Mouse (Mus musculus) ES-Bruce4 (cell line): ENCODE measurements at regions not wholly inside any gene's neighbourhood (a gene's known extent, or its start where the extent isn't known, plus 50 kb on each side); places are given as distances from the start of the nearest gene placed in this dataset.

ENCODE experiments used
- H3K27ac ChIP-seq: 2 replicates; pipeline ENCODE4 v1.5.1; 2012; ENCODE audit warnings: low read length, inconsistent platforms; ENCODE audit not compliant: insufficient read depth
- H3K27me3 ChIP-seq: 2 replicates; pipeline ENCODE4 v1.6.1; 2012; ENCODE audit warnings: mild to moderate bottlenecking, low read length, inconsistent platforms; ENCODE audit not compliant: control insufficient read depth, poor library complexity, insufficient read depth, severe bottlenecking
- H3K36me3 ChIP-seq: 2 replicates; pipeline ENCODE4 v1.6.1; 2012; ENCODE audit warnings: inconsistent platforms, mild to moderate bottlenecking, low read length, moderate library complexity; ENCODE audit not compliant: control insufficient read depth, poor library complexity, insufficient read depth, severe bottlenecking
- H3K4me1 ChIP-seq: one replicate; pipeline ENCODE4 v1.8.1; 2011; ENCODE audit warnings: low read length; ENCODE audit not compliant: control insufficient read depth, insufficient read depth
- H3K4me3 ChIP-seq: 2 replicates; pipeline ENCODE4 v1.5.1; 2011; ENCODE audit warnings: low read depth, mild to moderate bottlenecking, low read length
- H3K9ac ChIP-seq: 2 replicates; pipeline ENCODE4 v1.6.1; 2012; ENCODE audit warnings: low read depth, mild to moderate bottlenecking, inconsistent platforms; ENCODE audit not compliant: poor library complexity, severe bottlenecking
- H3K9me3 ChIP-seq: replicated peaks from 2 replicates; pipeline ENCODE4 v1.6.1; 2012; ENCODE audit warnings: mild to moderate bottlenecking, low read length, inconsistent platforms; ENCODE audit not compliant: control insufficient read depth, poor library complexity, insufficient read depth, severe bottlenecking
- CTCF ChIP-seq: IDR thresholded peaks from one replicate; pipeline ENCODE4 v1.8.1; 2011; ENCODE audit warnings: low read depth, low read length
- EP300 ChIP-seq: IDR thresholded peaks from 2 replicates; pipeline ENCODE4 v1.6.1; 2011; ENCODE audit warnings: low read depth, low read length; ENCODE audit not compliant: insufficient read depth
- POLR2A ChIP-seq: IDR thresholded peaks from one replicate; pipeline ENCODE4 v1.8.1; 2011; ENCODE audit warnings: low read length; ENCODE audit not compliant: insufficient read depth

DNA sequence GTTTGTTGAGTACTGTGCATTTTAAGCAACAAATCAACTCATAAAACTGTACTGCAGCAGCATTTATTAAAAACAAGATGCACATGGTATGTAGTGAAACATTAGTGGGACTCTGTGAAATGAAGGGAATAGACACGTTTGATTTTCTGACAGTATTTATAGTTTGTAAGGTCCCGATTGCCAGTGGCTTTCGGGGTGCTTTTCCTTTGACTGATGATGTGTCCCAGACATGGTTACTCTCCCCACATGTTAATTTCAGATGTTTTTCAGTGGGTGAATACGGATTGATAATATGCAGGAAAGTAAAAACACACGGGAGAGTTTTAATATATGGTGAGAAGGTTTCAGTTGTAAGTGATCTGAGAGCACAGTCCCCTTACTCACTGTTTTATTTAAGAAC lies 115.3 kb upstream of the Frg1 start:
- no peaks in the 10 kb centered on the region for H3K36me3 ChIP-seq
- TF ChIP-seq EP300 (no peak), CTCF (no peak), POLR2A (no peak)
- H3K27me3 ChIP-seq, result peaks cover 2% of the 10 kb centered on the region; the same call in 1 of the 2 replicates
- H3K9me3 ChIP-seq, result no peaks in the 10 kb centered on the region
- H3K27ac ChIP-seq, result no peak overlapping the region
- H3K9ac ChIP-seq, result no peak overlapping the region
- H3K4me3 ChIP-seq, result no peak overlapping the region
- no peaks in the 10 kb centered on the region for H3K4me1 ChIP-seq

DNA sequence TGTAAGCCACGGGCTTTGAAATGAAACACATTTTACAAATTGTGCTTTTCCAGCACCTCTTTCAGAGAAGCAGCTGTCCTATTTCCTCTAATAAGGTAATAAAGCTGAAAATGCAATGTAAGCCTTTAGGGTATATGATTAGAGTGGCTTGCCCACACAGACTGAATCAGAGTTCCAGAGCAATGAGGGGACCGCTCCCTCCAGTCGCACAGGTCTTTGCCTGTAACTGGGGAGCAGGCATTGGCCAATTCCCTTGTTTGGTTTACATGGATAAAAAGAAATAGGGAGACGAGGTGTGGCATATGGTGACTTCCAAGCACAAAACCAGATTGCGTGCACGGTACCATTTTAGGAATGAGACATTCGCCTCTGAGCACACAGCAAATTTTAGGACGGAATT lies 112.7 kb upstream of the Frg1 start:
- Histone ChIP-seq H3K36me3 (no peaks in the 10 kb centered on the region), H3K4me1 (no peaks in the 10 kb centered on the region), H3K4me3 (no peak overlapping the region), H3K27me3 (peaks cover 2% of the 10 kb centered on the region; the same call in 1 of the 2 replicates), H3K9me3 (no peaks in the 10 kb centered on the region), H3K27ac (no peak overlapping the region), H3K9ac (no peak overlapping the region)
- no peak for TF ChIP-seq CTCF
- no peak for TF ChIP-seq EP300
- no peak for TF ChIP-seq POLR2A

DNA sequence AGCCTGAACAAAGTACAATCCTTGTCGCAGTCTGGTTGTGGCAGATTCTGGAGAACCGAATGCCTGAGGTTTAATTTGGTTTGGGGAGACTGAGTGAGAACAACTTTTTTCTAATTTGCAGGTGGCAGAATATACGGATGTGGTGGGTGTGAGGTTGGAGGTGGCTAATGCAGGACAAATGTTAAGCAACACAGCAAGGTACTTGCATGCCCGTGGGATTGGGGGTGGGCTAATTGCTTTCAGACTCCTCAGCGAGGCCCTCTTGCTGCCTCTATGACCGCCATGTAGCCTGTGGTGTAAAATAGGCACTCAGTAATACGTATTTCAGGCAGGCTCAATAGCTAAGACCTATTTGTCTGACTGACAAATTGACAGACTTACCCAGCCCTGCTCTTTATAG lies 109.4 kb upstream of the Frg1 start:
- Histone ChIP-seq H3K36me3 (no peaks in the 10 kb centered on the region), H3K4me1 (no peaks in the 10 kb centered on the region), H3K9ac (no peak overlapping the region), H3K9me3 (no peaks in the 10 kb centered on the region), H3K4me3 (no peak overlapping the region), H3K27me3 (peaks cover 2% of the 10 kb centered on the region; the same call in 1 of the 2 replicates), H3K27ac (no peak overlapping the region)
- TF ChIP-seq POLR2A (no peak), EP300 (no peak), CTCF (no peak)

DNA sequence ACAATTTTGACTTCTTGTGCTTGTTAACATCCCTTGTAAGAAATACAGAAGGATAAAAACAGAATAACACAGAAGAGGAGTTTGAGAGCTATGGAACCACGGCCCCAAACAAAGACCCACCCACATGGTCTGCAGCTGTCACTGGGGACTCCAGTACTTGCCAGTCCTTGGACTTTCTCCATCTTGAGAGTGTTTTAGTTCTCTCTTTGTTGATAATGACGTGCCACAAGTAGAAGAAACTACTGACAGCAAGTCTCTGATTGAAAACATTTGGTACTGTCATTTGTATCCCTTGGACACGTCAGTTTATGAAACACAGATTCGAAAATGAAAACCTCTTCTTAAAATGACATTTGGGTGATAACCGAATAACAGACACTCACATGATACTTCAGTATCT lies 68.3 kb upstream of the Frg1 start:
- Histone ChIP-seq H3K4me1 (no peaks in the 10 kb centered on the region), H3K9me3 (no peaks in the 10 kb centered on the region), H3K27ac (no peak overlapping the region), H3K9ac (no peak overlapping the region), H3K27me3 (no peaks in the 10 kb centered on the region), H3K4me3 (no peak overlapping the region), H3K36me3 (no peaks in the 10 kb centered on the region)
- TF ChIP-seq POLR2A, result no peak
- TF ChIP-seq CTCF, result no peak
- TF ChIP-seq EP300, result no peak

DNA sequence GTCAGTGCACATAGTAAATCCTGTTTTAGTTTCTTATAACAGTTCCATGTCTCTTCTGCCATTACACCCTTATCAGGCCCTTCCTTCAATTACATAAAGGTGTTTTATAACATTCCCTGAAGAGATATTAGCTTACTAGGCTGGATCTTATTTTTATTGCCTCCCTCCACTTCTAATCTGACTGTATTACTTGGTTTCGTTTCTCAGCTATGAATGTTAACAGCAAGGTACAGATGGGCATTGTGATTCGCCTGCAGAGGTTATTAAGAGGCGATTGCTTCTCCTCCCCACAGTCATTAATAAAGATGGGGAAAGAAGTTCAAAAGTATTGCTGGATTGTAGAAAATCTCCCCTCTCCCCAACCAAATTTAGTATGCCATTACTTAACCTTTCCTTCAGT lies 66.4 kb upstream of the Frg1 start:
- Histone ChIP-seq H3K9me3 (no peaks in the 10 kb centered on the region), H3K36me3 (no peaks in the 10 kb centered on the region), H3K27me3 (no peaks in the 10 kb centered on the region), H3K4me1 (no peaks in the 10 kb centered on the region), H3K4me3 (no peak overlapping the region), H3K9ac (no peak overlapping the region), H3K27ac (no peak overlapping the region)
- no peak for TF ChIP-seq POLR2A
- no peak for TF ChIP-seq CTCF
- no peak for TF ChIP-seq EP300

DNA sequence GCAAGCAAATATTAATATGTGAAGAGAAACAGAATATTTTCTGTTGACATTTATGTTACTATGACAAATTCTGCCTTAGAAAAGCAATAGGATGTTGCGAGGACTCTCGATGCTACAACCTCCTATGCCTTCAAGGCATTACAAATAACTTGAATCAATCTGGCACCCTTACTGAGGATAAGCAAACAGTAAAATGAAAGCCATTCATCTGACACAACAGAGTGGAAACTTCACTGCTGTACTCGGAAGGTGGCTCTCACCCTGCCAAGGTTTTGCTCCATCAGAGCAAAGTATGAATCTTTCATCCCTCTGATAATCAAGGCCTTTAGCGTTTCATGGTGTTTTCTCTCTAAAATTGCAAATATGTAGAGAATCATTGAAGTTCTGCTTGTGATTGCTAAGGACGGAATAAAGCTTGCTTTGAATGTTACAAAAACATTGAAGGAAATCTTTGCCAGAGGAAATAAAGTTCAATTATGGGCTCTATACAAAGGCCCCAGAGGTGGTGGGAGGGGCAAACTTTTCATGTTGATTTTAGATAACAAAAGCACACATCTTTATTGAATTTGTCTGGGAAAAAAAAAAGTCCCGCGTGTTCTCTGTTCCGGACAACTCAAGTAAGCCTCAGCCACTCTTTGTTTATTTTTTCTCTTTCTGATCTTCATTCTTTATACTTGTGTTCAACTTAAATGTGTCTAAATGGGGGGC lies 56.3 kb upstream of the Frg1 start:
- no peaks in the 10 kb centered on the region for H3K36me3 ChIP-seq
- H3K4me3 ChIP-seq, result no peak overlapping the region
- no peaks in the 10 kb centered on the region for H3K9me3 ChIP-seq
- H3K4me1 ChIP-seq, result no peaks in the 10 kb centered on the region
- H3K27ac ChIP-seq, result no peak overlapping the region
- H3K9ac ChIP-seq, result no peak overlapping the region
- TF ChIP-seq POLR2A (no peak), CTCF (no peak), EP300 (no peak)
- no peaks in the 10 kb centered on the region; the same call in 1 of the 2 replicates for H3K27me3 ChIP-seq
